Mouse (Mus musculus) embryonic facial prominence, embryonic 11.5 days (tissue): ENCODE results near the gene Guca2b. TPM values are rescaled to one million over a fixed set of nuclear protein-coding genes. Genes with fewer than 3 reads are reported as not detected.
"Not testable (repeated sequence)": the region's sequence is repeated elsewhere in the genome, so short reads cannot be mapped to it uniquely, and the experiment has no call there.

ENCODE experiments used
- ATAC-seq: fragments of 200-750 bp; cut with Nextera tagmentation; replicated peaks from 2 replicates; pipeline ENCODE4 v1.8.0; 2017; ENCODE audit warnings: low read depth; ENCODE audit not compliant: insufficient number of reproducible peaks, low FRiP score, low TSS enrichment
- DNase-seq: peaks from one replicate; pipeline ENCODE4 v3.0.0-alpha.2; 2015; ENCODE audit warnings: low spot score
- H3K27ac ChIP-seq: fragments of 300-500 bp; sonication (generic); replicated peaks from 2 replicates; pipeline ENCODE4 v1.5.1; 2014; ENCODE audit warnings: mild to moderate bottlenecking, low read depth, low read length, control low read depth
- H3K27me3 ChIP-seq: fragments of 300-500 bp; sonication (generic); 2 replicates; pipeline ENCODE4 v1.6.1; 2014; ENCODE audit warnings: mild to moderate bottlenecking, low read length, moderate library complexity, mixed read lengths; ENCODE audit not compliant: control insufficient read depth, insufficient read depth
- H3K36me3 ChIP-seq: fragments of 300-500 bp; sonication (generic); replicated peaks from 2 replicates; pipeline ENCODE4 v1.6.1; 2014; ENCODE audit warnings: low read depth, mild to moderate bottlenecking, low read length, moderate library complexity, mixed read lengths; ENCODE audit not compliant: control insufficient read depth, insufficient read depth
- H3K4me1 ChIP-seq: fragments of 300-500 bp; sonication (generic); 2 replicates; pipeline ENCODE4 v1.6.1; 2014; ENCODE audit warnings: low read length, mixed read lengths; ENCODE audit not compliant: control insufficient read depth, insufficient read depth
- H3K4me2 ChIP-seq: fragments of 300-500 bp; sonication (generic); 2 replicates; pipeline ENCODE4 v1.6.1; 2014; ENCODE audit warnings: low read depth, mild to moderate bottlenecking, control low read depth, low read length, moderate library complexity
- H3K4me3 ChIP-seq: fragments of 300-500 bp; sonication (generic); 2 replicates; pipeline ENCODE4 v1.5.1; 2014; ENCODE audit warnings: low read depth, low read length, control low read depth
- H3K9ac ChIP-seq: fragments of 300-500 bp; sonication (generic); replicated peaks from 2 replicates; pipeline ENCODE4 v1.6.1; 2014; ENCODE audit warnings: mild to moderate bottlenecking, control low read depth, low read length
- H3K9me3 ChIP-seq: fragments of 300-500 bp; sonication (generic); replicated peaks from 2 replicates; pipeline ENCODE4 v1.6.1; 2016; ENCODE audit warnings: mild to moderate bottlenecking, low read length, inconsistent platforms, mixed read lengths; ENCODE audit not compliant: control insufficient read depth
- WGBS: fragments of 180-500 bp; shearing (Covaris S2); extraction: QIAGEN DNeasy Blood & Tissue Kit; methylation state at CpG from one replicate; pipeline ENCODE4 v1.1.7; 2014; 5-methylcytosine and 5-hydroxymethylcytosine counted together
- polyA plus RNA-seq: library from polyadenylated mRNA; unstranded; fragments of >200 nt; fragmentation: Nextera tagmentation; extraction: Ambion mirVana; gene quantifications from 2 replicates; pipeline ENCODE4 v1.2.1, GENCODE M21; 2014

Guca2b gene
- polyA plus RNA-seq, 1 experiment from 2014 or later, result not detected

DNA sequence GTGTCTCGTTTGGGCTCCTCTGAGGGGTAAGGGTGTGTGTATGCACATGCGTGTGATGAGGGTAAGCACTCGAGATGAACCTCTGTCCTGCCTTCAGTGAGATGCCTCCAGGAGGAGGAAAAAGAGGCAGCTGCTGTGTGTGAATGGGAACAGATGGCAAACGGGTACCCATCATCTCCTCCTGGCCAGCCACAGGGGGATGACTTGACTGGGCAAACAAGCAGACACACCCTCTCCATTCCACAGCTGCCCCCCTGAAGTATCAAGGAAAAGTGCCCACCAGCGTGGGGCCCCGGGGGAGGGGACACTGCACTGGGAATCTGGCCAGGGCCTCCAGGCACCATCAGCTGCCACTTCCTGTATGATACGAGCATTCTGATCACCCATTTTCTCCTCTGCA, 25.4 kb downstream of the Guca2b start:
- Histone ChIP-seq H3K27ac (no peak overlapping the region), H3K4me3 (no peak overlapping the region), H3K9ac (no peak overlapping the region), H3K36me3 (no peaks in the 10 kb centered on the region), H3K4me2 (no peak overlapping the region), H3K4me1 (no peaks in the 10 kb centered on the region), H3K9me3 (no peaks in the 10 kb centered on the region), H3K27me3 (no peaks in the 10 kb centered on the region)
- 63% methylated on average over 7 of the region's 7 CpGs for WGBS
- DNase-seq, result no peak
- no peak for ATAC-seq

DNA sequence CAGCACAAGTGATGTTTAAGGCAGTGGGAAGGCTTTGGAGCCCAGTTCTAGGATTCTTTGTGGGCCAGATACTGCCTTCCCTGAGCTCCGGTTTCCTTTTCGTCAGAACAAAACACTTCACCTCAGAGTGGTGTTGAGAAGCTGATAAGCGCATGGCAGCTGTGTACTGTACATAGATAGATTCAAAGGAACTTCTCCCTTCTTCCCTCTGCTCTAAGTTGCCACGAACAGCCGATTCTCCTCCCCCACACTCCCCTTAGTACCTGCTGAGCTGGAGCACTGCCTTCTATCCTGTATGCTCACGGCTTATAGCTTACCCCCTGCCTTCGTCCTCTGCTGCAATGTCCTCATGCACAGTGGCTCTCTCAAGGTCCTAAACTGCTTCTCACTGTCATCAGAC, 26.0 kb downstream of the Guca2b start:
- H3K4me2 ChIP-seq, result no peak overlapping the region
- no peaks in the 10 kb centered on the region for H3K4me1 ChIP-seq
- WGBS, result 73% methylated on average over 7 of the region's 7 CpGs
- no peaks in the 10 kb centered on the region for H3K36me3 ChIP-seq
- H3K4me3 ChIP-seq, result no peak overlapping the region
- H3K9me3 ChIP-seq, result no peaks in the 10 kb centered on the region
- ATAC-seq (no peak), DNase-seq (no peak)
- H3K9ac ChIP-seq, result no peak overlapping the region
- no peaks in the 10 kb centered on the region for H3K27me3 ChIP-seq
- no peak overlapping the region for H3K27ac ChIP-seq

DNA sequence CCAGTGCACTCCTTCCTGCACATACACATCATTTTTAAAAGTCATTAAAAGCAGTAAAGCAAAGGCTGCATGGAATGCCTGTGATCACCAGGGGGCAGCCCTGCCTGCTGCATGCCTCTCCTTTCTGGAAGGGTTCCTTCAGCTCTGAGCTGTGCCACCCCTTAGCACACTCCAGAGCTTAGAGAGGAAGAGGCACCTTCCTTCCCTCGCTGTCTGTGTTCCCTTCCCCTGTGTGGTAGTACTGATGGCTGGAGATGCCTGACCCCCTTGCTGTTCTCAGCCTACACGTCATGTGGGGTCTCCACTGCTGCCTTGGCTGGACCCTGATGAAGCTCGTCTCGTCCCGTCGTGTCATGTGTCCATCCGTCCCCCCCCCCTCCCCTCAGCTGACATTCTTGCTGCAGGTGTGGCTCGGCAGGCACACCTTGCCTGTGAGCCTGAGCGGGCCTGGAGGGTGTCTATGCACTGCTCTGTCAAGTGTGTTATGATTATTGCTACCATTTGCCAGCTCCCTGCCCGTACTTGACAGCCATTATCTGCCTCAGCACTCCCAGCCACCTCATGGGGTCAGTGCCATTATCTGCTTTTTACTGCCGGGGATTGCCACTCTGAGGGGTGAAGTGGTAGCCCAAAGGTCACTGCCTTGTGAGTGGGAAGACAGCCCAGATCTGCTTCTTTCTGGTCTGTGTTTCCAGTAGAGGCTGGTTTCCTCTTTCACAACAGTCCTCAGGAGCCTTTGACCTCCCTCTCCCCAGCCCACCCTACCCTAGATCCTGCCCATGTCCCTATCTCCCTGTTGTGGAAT, 27.4 kb downstream of the Guca2b start:
- no peak overlapping the region for H3K9ac ChIP-seq
- H3K4me1 ChIP-seq, result no peaks in the 10 kb centered on the region
- H3K27me3 ChIP-seq, result no peaks in the 10 kb centered on the region
- ATAC-seq (0 out of 2 replicates have a peak, but pooled peaks have one; percentile 29), DNase-seq (peak; percentile 44)
- H3K4me3 ChIP-seq, result no peak overlapping the region
- no peak overlapping the region for H3K4me2 ChIP-seq
- no peaks in the 10 kb centered on the region for H3K9me3 ChIP-seq
- 58% methylated on average over 11 of the region's 11 CpGs for WGBS
- no peaks in the 10 kb centered on the region for H3K36me3 ChIP-seq
- H3K27ac ChIP-seq, result no peak overlapping the region

DNA sequence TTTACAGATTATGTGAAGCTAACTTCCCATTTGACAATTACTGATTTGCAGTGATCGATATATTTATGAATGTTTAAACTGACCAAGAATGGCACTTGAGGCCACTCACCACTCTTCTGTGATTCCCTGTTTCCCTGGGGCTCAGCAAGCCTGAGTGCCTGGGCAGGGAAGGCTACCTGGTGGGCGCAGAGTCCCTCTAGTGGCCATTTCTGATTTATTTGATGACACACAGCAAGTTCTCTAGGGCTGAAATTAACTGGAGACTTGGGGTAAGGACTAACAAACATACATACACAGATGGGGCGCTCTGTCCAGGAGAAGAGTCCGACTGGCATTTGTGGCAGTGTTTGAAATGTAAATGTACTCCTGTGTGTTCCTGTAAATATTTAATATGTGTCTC, 30.4 kb downstream of the Guca2b start:
- 78% methylated on average over 4 of the region's 4 CpGs for WGBS
- not testable (repeated sequence) for H3K4me2 ChIP-seq, H3K9me3 ChIP-seq, H3K4me1 ChIP-seq, H3K9ac ChIP-seq, DNase-seq, ATAC-seq, H3K4me3 ChIP-seq, H3K27ac ChIP-seq, H3K36me3 ChIP-seq, H3K27me3 ChIP-seq

DNA sequence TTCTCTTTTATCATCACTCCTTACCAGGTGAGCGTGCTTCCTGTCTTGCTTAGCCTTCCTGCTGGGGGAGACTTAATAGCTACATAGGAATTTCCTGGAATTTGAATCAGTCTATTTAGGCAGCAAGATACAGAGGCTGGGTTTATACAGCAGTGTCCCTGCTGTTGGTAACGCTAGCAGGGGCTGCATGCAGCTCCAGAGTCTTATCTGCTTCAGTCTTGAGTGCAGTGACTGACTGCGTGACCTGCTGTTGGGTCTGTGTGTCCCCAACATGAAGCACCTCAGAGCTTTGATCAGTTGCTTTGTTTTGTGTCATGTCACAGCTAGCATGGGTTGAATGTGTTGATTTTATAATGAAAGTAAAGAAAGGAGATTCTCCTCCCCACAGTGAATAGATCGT, 31.4 kb downstream of the Guca2b start:
- Histone ChIP-seq H3K27me3 (no peaks in the 10 kb centered on the region), H3K36me3 (no peaks in the 10 kb centered on the region), H3K9ac (no peak overlapping the region), H3K9me3 (no peaks in the 10 kb centered on the region), H3K27ac (no peak overlapping the region), H3K4me3 (no peak overlapping the region), H3K4me1 (no peaks in the 10 kb centered on the region), H3K4me2 (no peak overlapping the region)
- WGBS, result 83% methylated on average over 4 of the region's 4 CpGs
- no peak for ATAC-seq
- DNase-seq, result no peak

DNA sequence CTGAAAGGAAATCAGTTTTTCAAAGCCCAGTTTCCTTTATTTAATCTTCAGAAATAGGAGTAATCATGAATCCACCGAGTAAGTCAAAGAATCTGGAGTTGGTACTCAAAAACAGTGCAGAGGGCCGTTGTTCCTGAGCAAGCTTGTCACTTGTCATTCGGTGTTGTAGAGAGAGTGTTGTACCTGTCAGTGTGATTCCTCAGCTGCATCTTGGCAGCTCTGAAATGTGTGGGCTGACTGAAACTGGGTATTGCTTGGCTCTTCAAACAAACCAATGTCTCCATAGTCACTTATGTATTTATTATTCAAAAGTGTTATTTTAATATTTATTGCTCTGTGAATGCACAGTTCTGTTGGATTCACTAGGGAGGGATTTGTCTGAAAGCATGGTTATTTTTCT, 31.9 kb downstream of the Guca2b start:
- H3K4me1 ChIP-seq, result no peaks in the 10 kb centered on the region
- H3K9ac ChIP-seq, result no peak overlapping the region
- no peak overlapping the region for H3K4me2 ChIP-seq
- H3K4me3 ChIP-seq, result no peak overlapping the region
- H3K27me3 ChIP-seq, result no peaks in the 10 kb centered on the region
- DNase-seq (no peak), ATAC-seq (no peak)
- 89% methylated on average over 3 of the region's 3 CpGs for WGBS
- H3K9me3 ChIP-seq, result no peaks in the 10 kb centered on the region
- no peak overlapping the region for H3K27ac ChIP-seq
- no peaks in the 10 kb centered on the region for H3K36me3 ChIP-seq

DNA sequence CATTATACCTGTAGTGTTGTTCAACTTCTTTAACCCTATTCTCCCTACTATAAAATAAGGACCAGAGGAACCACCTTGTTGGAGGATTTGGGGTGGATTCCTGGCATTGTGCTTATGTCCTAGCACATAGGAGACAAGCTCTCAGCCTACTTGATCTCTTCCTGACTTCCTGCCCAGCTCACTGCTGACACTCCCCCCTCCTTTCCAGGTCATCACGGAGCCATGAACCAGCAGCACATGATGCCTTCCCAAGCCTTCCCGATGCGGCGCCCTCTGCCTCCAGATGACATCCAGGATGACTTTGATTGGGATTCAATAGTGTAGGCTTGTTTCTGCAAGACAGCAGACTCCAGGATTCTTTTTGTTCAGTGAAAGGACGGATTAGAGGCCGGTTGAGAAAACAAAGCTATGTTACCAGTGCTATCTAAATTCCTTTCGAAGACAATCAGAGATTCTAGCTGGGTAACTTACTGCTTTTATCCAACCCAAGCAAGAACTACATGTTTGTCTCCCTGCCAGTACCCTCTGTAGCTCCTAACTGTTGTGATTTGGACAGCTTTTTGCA, 32.6 kb downstream of the Guca2b start:
- Histone ChIP-seq H3K4me3 (no peak overlapping the region), H3K4me2 (no peak overlapping the region), H3K27me3 (no peaks in the 10 kb centered on the region), H3K4me1 (no peaks in the 10 kb centered on the region), H3K9me3 (no peaks in the 10 kb centered on the region), H3K36me3 (no peaks in the 10 kb centered on the region), H3K27ac (no peak overlapping the region), H3K9ac (no peak overlapping the region)
- WGBS, result 67% methylated on average over 7 of the region's 7 CpGs
- DNase-seq (no peak), ATAC-seq (no peak)

- H3K27me3 ChIP-seq, result no peaks in the 10 kb centered on the region
- no peak overlapping the region for H3K27ac ChIP-seq
- H3K9ac ChIP-seq, result no peak overlapping the region
- no peaks in the 10 kb centered on the region; the same call in 1 of the 2 replicates for H3K36me3 ChIP-seq
- H3K4me2 ChIP-seq, result no peak overlapping the region
- H3K4me3 ChIP-seq, result no peak overlapping the region
- H3K4me1 ChIP-seq, result no peaks in the 10 kb centered on the region
- 88% methylated on average over 4 of the region's 4 CpGs for WGBS
- no peaks in the 10 kb centered on the region for H3K9me3 ChIP-seq
- ATAC-seq (no peak), DNase-seq (no peak)
Measured at GRCm38 (mm10) chr4:119614724-119615123, 44.0 kb downstream of the Guca2b start.
